Mouse (Mus musculus): ENCODE data around the gene Gm21738. TPM values are rescaled to one million over a fixed set of nuclear protein-coding genes. Genes with fewer than 3 reads are reported as not detected.
"Not testable (repeated sequence)": the region's sequence is repeated elsewhere in the genome, so short reads cannot be mapped to it uniquely, and the experiment has no call there.

Gm21738 gene
- total RNA-seq (2018; cell fraction: chromatin; rRNA removed) = 1 to 10 TPM in 2 of 26 experiments, not detected in 24; 1.2 to 2.4 TPM
- not detected for total RNA-seq (2018; cell fraction: cytosol; rRNA removed)
- total RNA-seq (2018; cell fraction: nucleus; rRNA removed) = 1 to 10 TPM in 23 of 26 experiments, not detected in 3; 1.3 to 4.9 (median 3.1) TPM
- not detected in 3 replicates for polyA plus RNA-seq (2018)

GRCm38 (mm10) chr14:19418830-19419229 is at the start of gene Gm21738:
Gene Gm21738 (minus strand): TSS chr14:19418930.
- H3K4me3 ChIP-seq (ENCODE audit: inconsistent target); H3K27ac ChIP-seq; H3K36me3 ChIP-seq (ENCODE audit: inconsistent target); H3K79me2 ChIP-seq (ENCODE audit: inconsistent target): not testable (repeated sequence)
- 77% methylated on average over 7 of the region's 7 CpGs for WGBS (ENCODE audit: missing documents)

DNA sequence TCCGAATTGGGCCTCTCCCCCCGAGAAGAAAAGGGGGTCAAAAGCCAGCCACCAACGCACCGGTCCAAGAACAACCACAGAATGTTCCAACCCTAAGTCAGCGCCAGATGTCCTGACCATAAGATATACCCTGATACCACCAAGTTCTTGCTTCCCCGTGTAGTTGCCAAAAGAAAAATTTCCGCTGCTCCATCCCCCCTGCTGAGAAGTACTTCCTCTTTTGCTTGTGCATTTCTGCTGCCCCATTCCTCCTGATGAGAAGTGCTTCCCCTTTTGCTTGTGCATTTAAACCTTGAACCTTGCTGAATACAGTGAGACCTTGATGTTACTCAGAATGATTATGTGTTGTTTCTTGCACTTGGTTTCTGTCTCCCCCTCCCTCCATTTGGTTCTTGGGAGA is 35.0 kb downstream of the Gm21738 start:
- not testable (repeated sequence) for H3K36me3 ChIP-seq (ENCODE audit: inconsistent target); H3K27ac ChIP-seq; H3K79me2 ChIP-seq (ENCODE audit: inconsistent target); H3K4me3 ChIP-seq (ENCODE audit: inconsistent target)
- WGBS (ENCODE audit: missing documents) = 82% methylated on average over 7 of the region's 7 CpGs

Other genes starting within 250 kb of the Gm21738 start
- not detected in 3 replicates for gene Gm2244, start 131.0 kb upstream of the Gm21738 start, polyA plus RNA-seq (2018)
- not detected in 3 replicates for gene Gm2237, start 166.2 kb upstream of the Gm21738 start, polyA plus RNA-seq (2018)
- not detected in 3 replicates for gene Gm5458, start 183.7 kb upstream of the Gm21738 start, polyA plus RNA-seq (2018)

All from macrophage (primary cell).